Mouse (Mus musculus): ENCODE measurements around the gene 1600015I10Rik. TPM values are rescaled to one million over a fixed set of nuclear protein-coding genes. Genes with fewer than 3 reads are reported as not detected.
"Not testable (repeated sequence)": the region's sequence is repeated elsewhere in the genome, so short reads cannot be mapped to it uniquely, and the experiment has no call there.

Gene 1600015I10Rik
- total RNA-seq, 2 experiments from 2014 or later = not detected

DNA sequence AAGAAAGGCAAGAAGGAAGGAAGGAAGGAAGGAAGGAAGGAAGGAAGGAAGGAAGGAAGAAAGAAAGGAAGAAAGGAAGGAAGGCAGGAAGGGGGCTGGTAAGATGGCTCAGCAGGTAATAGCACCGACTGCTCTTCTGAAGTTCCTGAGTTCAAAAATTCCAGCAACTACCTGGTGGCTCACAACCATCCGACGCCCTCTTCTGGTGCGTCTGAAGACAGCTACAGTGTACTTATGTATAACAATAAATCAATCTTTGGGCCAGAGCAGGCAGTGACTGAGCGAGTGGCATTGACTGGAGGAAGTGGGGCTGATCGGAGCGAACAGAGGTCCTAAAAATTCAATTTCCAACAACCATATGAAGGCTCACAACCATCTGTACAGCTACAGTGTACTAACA, 29.5 kb downstream of the 1600015I10Rik start:
- not testable (repeated sequence) for ATAC-seq (ENCODE audit: poor library complexity, severe bottlenecking)

GRCm38 (mm10) chr6:48966696-48967095, 37.0 kb downstream of the 1600015I10Rik start:
- not testable (repeated sequence) for ATAC-seq (ENCODE audit: poor library complexity, severe bottlenecking)

DNA sequence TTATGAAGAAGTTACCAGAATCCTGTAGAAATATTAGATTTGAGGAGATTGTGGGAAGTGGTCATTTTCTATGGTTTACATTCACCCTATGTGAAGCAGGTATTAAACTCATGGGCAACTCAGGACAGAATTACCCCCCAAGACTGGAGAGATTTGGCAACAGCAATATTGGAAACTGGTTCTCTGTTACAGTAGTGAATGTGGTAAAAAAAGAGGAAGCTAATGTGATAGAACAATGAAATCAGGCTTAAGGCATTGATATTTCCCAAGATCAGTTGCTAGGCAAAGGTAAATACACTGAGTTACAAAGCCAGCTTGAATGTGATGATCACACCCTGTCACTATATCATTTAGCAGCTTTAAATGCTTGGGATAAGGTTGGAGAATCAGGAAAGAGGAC, 38.2 kb downstream of the 1600015I10Rik start:
- peak; percentile 76 for ATAC-seq (ENCODE audit: poor library complexity, severe bottlenecking)

DNA sequence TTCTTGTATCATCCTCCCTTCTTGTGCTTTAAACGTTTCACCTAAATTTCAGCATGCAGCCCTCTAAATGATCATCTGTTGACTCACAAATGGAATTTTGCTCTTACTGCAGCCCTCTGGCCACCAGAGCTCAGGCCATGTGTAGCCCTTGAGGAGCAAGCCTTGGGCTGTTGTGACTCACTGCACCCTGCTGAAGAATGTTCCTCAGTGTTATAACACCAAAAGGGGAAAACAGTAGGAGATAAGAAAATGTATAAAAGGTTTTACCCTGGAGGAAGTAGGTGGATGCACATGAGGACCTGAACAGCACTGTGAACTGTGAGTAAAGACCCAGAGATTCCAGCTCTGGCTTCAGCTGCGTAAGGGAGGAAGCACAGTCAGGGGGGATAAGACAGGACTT, 45.0 kb downstream of the 1600015I10Rik start, which contains the start of gene Doxl2:
Gene Doxl2 (plus strand): TSS at position 301 of the 400 bp plus-strand sequence.
- no peak for ATAC-seq (ENCODE audit: poor library complexity, severe bottlenecking)

GRCm38 (mm10) chr6:48979616-48980015, 49.9 kb downstream of the 1600015I10Rik start:
- ATAC-seq (ENCODE audit: poor library complexity, severe bottlenecking) = no peak

DNA sequence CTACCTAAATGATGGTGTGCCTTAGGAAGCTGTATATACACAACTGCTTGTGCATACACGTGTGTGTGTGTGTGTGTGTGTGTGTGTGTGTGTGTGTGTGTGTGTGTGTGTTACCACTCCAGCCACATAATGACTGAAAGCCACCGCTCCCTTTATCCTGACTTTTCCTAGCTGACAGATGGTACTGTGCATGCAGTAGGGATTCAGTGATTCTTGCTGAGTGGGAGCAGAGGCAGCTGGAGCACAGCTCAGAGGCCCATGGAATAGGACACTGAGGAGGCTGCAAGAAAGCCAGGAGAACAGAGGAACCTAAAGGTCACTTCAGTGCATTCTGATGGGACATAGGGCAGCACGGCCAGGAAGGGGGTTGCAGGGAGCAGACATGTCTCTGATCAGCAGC, 52.6 kb downstream of the 1600015I10Rik start:
- no peak for ATAC-seq (ENCODE audit: poor library complexity, severe bottlenecking)

Other genes with a start within 250 kb of the 1600015I10Rik start
- gene Gimap4, start 245.3 kb upstream of the 1600015I10Rik start, total RNA-seq (2015) = 24.2 and 24.8 TPM in 2 replicates
- 46.0 and 76.0 TPM in 2 replicates for gene Gimap4, start 245.3 kb upstream of the 1600015I10Rik start, total RNA-seq (2017)
- gene Gimap6, start 221.7 kb upstream of the 1600015I10Rik start, total RNA-seq (2015) = 6.2 and 10.6 TPM in 2 replicates
- gene Gimap6, start 221.7 kb upstream of the 1600015I10Rik start, total RNA-seq (2017) = 15.7 and 23.1 TPM in 2 replicates
- gene Gm28053, start 211.3 kb upstream of the 1600015I10Rik start, total RNA-seq (2015) = 0.68 TPM in 1 of 2 replicates, not detected in the other
- 7.3 and 16.2 TPM in 2 replicates for gene Gm28053, start 211.3 kb upstream of the 1600015I10Rik start, total RNA-seq (2017)
- 1.5 and 3.5 TPM in 2 replicates for gene Gimap7, start 211.3 kb upstream of the 1600015I10Rik start, total RNA-seq (2015)
- gene Gimap7, start 211.3 kb upstream of the 1600015I10Rik start, total RNA-seq (2017) = 3.9 TPM in 2 replicates
- 5.0 and 5.8 TPM in 2 replicates for gene Gimap1, start 190.8 kb upstream of the 1600015I10Rik start, total RNA-seq (2015)
- 5.3 and 14.2 TPM in 2 replicates for gene Gimap1, start 190.8 kb upstream of the 1600015I10Rik start, total RNA-seq (2017)
- 4.7 and 5.7 TPM in 2 replicates for gene Gimap5, start 183.7 kb upstream of the 1600015I10Rik start, total RNA-seq (2015)
- gene Gimap5, start 183.7 kb upstream of the 1600015I10Rik start, total RNA-seq (2017) = 4.5 and 11.2 TPM in 2 replicates
- gene Gimap3, start 159.0 kb upstream of the 1600015I10Rik start, total RNA-seq (2015) = 5.3 and 9.4 TPM in 2 replicates
- 7.8 and 9.9 TPM in 2 replicates for gene Gimap3, start 159.0 kb upstream of the 1600015I10Rik start, total RNA-seq (2017)
- gene Tmem176a, start 89.0 kb upstream of the 1600015I10Rik start, total RNA-seq (2015) = 33.4 and 35.5 TPM in 2 replicates
- gene Tmem176a, start 89.0 kb upstream of the 1600015I10Rik start, total RNA-seq (2017) = 16.5 and 20.0 TPM in 2 replicates
- gene Tmem176b, start 88.4 kb upstream of the 1600015I10Rik start, total RNA-seq (2015) = 74.3 and 79.2 TPM in 2 replicates
- gene Tmem176b, start 88.4 kb upstream of the 1600015I10Rik start, total RNA-seq (2017) = 81.4 and 85.0 TPM in 2 replicates
- gene Aoc1, start 57.0 kb upstream of the 1600015I10Rik start, total RNA-seq (2015) = not detected in 2 replicates
- not detected in 2 replicates for gene Aoc1, start 57.0 kb upstream of the 1600015I10Rik start, total RNA-seq (2017)
- not detected in 2 replicates for gene Doxl2, start 45.1 kb downstream of the 1600015I10Rik start, total RNA-seq (2015)
- not detected in 2 replicates for gene Doxl2, start 45.1 kb downstream of the 1600015I10Rik start, total RNA-seq (2017)
- not detected in 2 replicates for gene Svs1, start 57.0 kb downstream of the 1600015I10Rik start, total RNA-seq (2015)
- not detected in 2 replicates for gene Svs1, start 57.0 kb downstream of the 1600015I10Rik start, total RNA-seq (2017)
- gene Gpnmb, start 106.7 kb downstream of the 1600015I10Rik start, total RNA-seq (2015) = 0.94 and 2.3 TPM in 2 replicates
- gene Gpnmb, start 106.7 kb downstream of the 1600015I10Rik start, total RNA-seq (2017) = 0.45 and 0.81 TPM in 2 replicates
- 25.9 and 38.8 TPM in 2 replicates for gene Malsu1, start 143.9 kb downstream of the 1600015I10Rik start, total RNA-seq (2015)
- 15.8 and 17.0 TPM in 2 replicates for gene Malsu1, start 143.9 kb downstream of the 1600015I10Rik start, total RNA-seq (2017)